Mouse (Mus musculus): ENCODE measurements at regions not wholly inside any gene's neighbourhood (a gene's known extent, or its start where the extent isn't known, plus 50 kb on each side); places are given as distances from the start of the nearest gene placed in this dataset.

- Histone ChIP-seq H3K4me2 (ENCODE audit: low read depth, low read length) (no peak overlapping the region), H3K9me3 (ENCODE audit: low read length) (no peaks in the 10 kb centered on the region), H3K27ac (no peak overlapping the region), H3K36me3 (ENCODE audit: insufficient read depth, low read length) (no peaks in the 10 kb centered on the region), H3K27me3 (ENCODE audit: insufficient read depth, low read length) (no peaks in the 10 kb centered on the region), H3K4me3 (ENCODE audit: low read length) (no peak overlapping the region), H3K9ac (replicated peaks; ENCODE audit: low read length) (no peak overlapping the region), H3K4me1 (ENCODE audit: insufficient read depth, low read length) (no peaks in the 10 kb centered on the region)
- WGBS = 62% methylated on average over 7 of the region's 7 CpGs
- ATAC-seq (no peak), DNase-seq (ENCODE audit: low spot score) (peak; percentile 20)
- TF ChIP-seq CTCF (IDR thresholded peaks at IDR 0.05; ENCODE audit: low read depth) = no peak
These were observed 94.0 kb upstream of the Aldoart1 start for GRCm38 (mm10) chr4:72946369-72946981.

- Histone ChIP-seq H3K9me3 (ENCODE audit: low read length) (no peaks in the 10 kb centered on the region), H3K27ac (no peak overlapping the region), H3K4me2 (ENCODE audit: low read depth, low read length) (no peak overlapping the region), H3K4me1 (ENCODE audit: insufficient read depth, low read length) (no peaks in the 10 kb centered on the region), H3K9ac (replicated peaks; ENCODE audit: low read length) (no peak overlapping the region), H3K27me3 (ENCODE audit: insufficient read depth, low read length) (no peaks in the 10 kb centered on the region), H3K4me3 (ENCODE audit: low read length) (no peak overlapping the region), H3K36me3 (ENCODE audit: insufficient read depth, low read length) (no peaks in the 10 kb centered on the region)
- WGBS = 43% methylated on average over 3 of the region's 3 CpGs
- ATAC-seq (no peak), DNase-seq (ENCODE audit: low spot score) (peak; percentile 40)
- no peak for TF ChIP-seq CTCF (IDR thresholded peaks at IDR 0.05; ENCODE audit: low read depth)
These were observed 71.0 kb upstream of the Aldoart1 start for GRCm38 (mm10) chr4:72923396-72923795.

- H3K36me3 ChIP-seq (ENCODE audit: insufficient read depth, low read length) = no peaks in the 10 kb centered on the region
- H3K4me3 ChIP-seq (ENCODE audit: low read length) = no peak overlapping the region
- no peak overlapping the region for H3K27ac ChIP-seq
- H3K4me1 ChIP-seq (ENCODE audit: insufficient read depth, low read length) = no peaks in the 10 kb centered on the region
- TF ChIP-seq CTCF (IDR thresholded peaks at IDR 0.05; ENCODE audit: low read depth) = no peak
- ATAC-seq (no peak), DNase-seq (ENCODE audit: low spot score) (peak; percentile 57)
- no peaks in the 10 kb centered on the region for H3K9me3 ChIP-seq (ENCODE audit: low read length)
- WGBS = 57% methylated on average over 3 of the region's 3 CpGs
- no peak overlapping the region for H3K4me2 ChIP-seq (ENCODE audit: low read depth, low read length)
- no peak overlapping the region for H3K9ac ChIP-seq (replicated peaks; ENCODE audit: low read length)
- H3K27me3 ChIP-seq (ENCODE audit: insufficient read depth, low read length) = no peaks in the 10 kb centered on the region
These were observed 62.6 kb upstream of the Aldoart1 start for GRCm38 (mm10) chr4:72914991-72915390.
